In genomic region chr14:24870246-24870645, GRCm38 (mm10) we compare ENCODE assay signal across 26 mouse cellular contexts.
"Had no signal": no experiment of that assay in that cellular context is flagged by ENCODE, and none has a peak within 500 bp of the region (broad histone marks: within the 10 kb centered on the region; RNA-seq: fewer than 3 reads in every experiment).

No protein-coding gene starts in this region.

- H3K9ac ChIP-seq: heart, embryonic 13.5 days; heart, embryonic 15.5 days; hindbrain, embryonic 12.5 days; hindbrain, embryonic 14.5 days; intestine, embryonic 15.5 days; limb, embryonic 12.5 days; liver, embryonic 13.5 days had no signal

- H3K9me3 ChIP-seq: heart, embryonic 13.5 days; heart, embryonic 15.5 days; hindbrain, embryonic 10.5 days; hindbrain, embryonic 12.5 days; intestine, embryonic 15.5 days; limb, embryonic 10.5 days; limb, embryonic 12.5 days; liver, embryonic 13.5 days had no signal

- H3K27ac ChIP-seq: gastrocnemius, adult 2 months; hindbrain, embryonic 10.5 days; hindbrain, embryonic 12.5 days; hindbrain, embryonic 14.5 days; intestine, embryonic 15.5 days; layer of hippocampus, adult 2 months; left cerebral cortex, adult 2 months; limb, embryonic 10.5 days; limb, embryonic 12.5 days; liver, embryonic 13.5 days had no signal

- ATAC-seq: inflammation-experienced regulatory T-cells, adult 6 months; intestine, embryonic 15.5 days; intestine, postnatal 0 days had no signal

- DNase-seq: gastrocnemius, adult 2 months; gastrocnemius, postnatal 14 days; gastrocnemius, postnatal 36 days; heart, adult 18-20 months; heart, postnatal 4 days; kidney, adult 18-20 months; kidney, adult 8-10 months; kidney, postnatal 10 days; kidney, postnatal 25 days; kidney, postnatal 4 days; liver; liver, embryonic 13.5 days had no signal

- H3K4me3 ChIP-seq: gastrocnemius, adult 2 months; heart, embryonic 13.5 days; heart, embryonic 15.5 days; hindbrain, embryonic 10.5 days; hindbrain, embryonic 12.5 days; intestine, embryonic 15.5 days; layer of hippocampus, adult 2 months; left cerebral cortex, adult 2 months; limb, embryonic 10.5 days; limb, embryonic 12.5 days; liver, embryonic 13.5 days had no signal

- H3K36me3 ChIP-seq: heart, embryonic 13.5 days; heart, embryonic 15.5 days; hindbrain, embryonic 10.5 days; hindbrain, embryonic 12.5 days; intestine, embryonic 15.5 days; limb, embryonic 10.5 days; limb, embryonic 12.5 days; liver, embryonic 13.5 days had no signal

- H3K4me1 ChIP-seq: liver, embryonic 13.5 days had no signal

- H3K27me3 ChIP-seq: heart, embryonic 13.5 days; heart, embryonic 15.5 days; hindbrain, embryonic 12.5 days; intestine, embryonic 15.5 days; liver, embryonic 13.5 days had no signal

- H3K4me2 ChIP-seq: heart, embryonic 11.5 days; heart, embryonic 13.5 days; heart, embryonic 15.5 days; hindbrain, embryonic 12.5 days; hindbrain, embryonic 14.5 days; intestine, embryonic 15.5 days; limb, embryonic 12.5 days; liver, embryonic 11.5 days; liver, embryonic 13.5 days had no signal
